Mouse (Mus musculus) limb, embryonic 13.5 days (tissue): Measurements from ENCODE around the gene Mbnl2. TPM values are rescaled to one million over a fixed set of nuclear protein-coding genes. Genes with fewer than 3 reads are reported as not detected.

Experiments used
- ATAC-seq: fragments of 200-750 bp; cut with Nextera tagmentation; 2 replicates; pipeline ENCODE4 v1.8.0; 2017; ENCODE audit warnings: low read depth, moderate number of reproducible peaks, moderate TSS enrichment; ENCODE audit not compliant: low FRiP score
- H3K27ac ChIP-seq: fragments of 300-500 bp; sonication (generic); 2 replicates; pipeline ENCODE4 v1.5.1; 2015; ENCODE audit warnings: inconsistent platforms, mild to moderate bottlenecking, moderate library complexity
- H3K27me3 ChIP-seq: fragments of 300-500 bp; sonication (generic); 2 replicates; pipeline ENCODE4 v1.6.1; 2015; ENCODE audit warnings: mild to moderate bottlenecking, inconsistent platforms
- H3K36me3 ChIP-seq: fragments of 300-500 bp; sonication (generic); 2 replicates; pipeline ENCODE4 v1.6.1; 2015; ENCODE audit warnings: inconsistent platforms, mild to moderate bottlenecking, moderate library complexity
- H3K4me1 ChIP-seq: fragments of 300-500 bp; sonication (generic); 2 replicates; pipeline ENCODE4 v1.6.1; 2015; ENCODE audit warnings: inconsistent platforms
- H3K4me2 ChIP-seq: fragments of 300-500 bp; sonication (generic); replicated peaks from 2 replicates; pipeline ENCODE4 v1.6.1; 2015; ENCODE audit warnings: inconsistent platforms, mild to moderate bottlenecking, moderate library complexity
- H3K4me3 ChIP-seq: fragments of 300-500 bp; sonication (generic); 2 replicates; pipeline ENCODE4 v1.5.1; 2015; ENCODE audit warnings: moderate library complexity, mild to moderate bottlenecking, inconsistent platforms
- H3K9ac ChIP-seq: fragments of 300-500 bp; sonication (generic); 2 replicates; pipeline ENCODE4 v1.6.1; 2015; ENCODE audit warnings: mild to moderate bottlenecking, inconsistent platforms
- H3K9me3 ChIP-seq: fragments of 300-500 bp; sonication (generic); 2 replicates; pipeline ENCODE4 v1.6.1; 2016; ENCODE audit warnings: inconsistent platforms
- WGBS: fragments of 180-500 bp; shearing (Covaris S2); methylation state at CpG from one replicate; pipeline ENCODE4 v1.1.7; 2015; 5-methylcytosine and 5-hydroxymethylcytosine counted together
- polyA plus RNA-seq: library from polyadenylated mRNA; unstranded; fragments of >200 nt; fragmentation: Nextera tagmentation; extraction: Ambion mirVana; gene quantifications from 2 replicates; pipeline ENCODE4 v1.2.1, GENCODE M21; 2015

The Mbnl2 gene
- polyA plus RNA-seq, 1 experiment from 2014 or later: 127 TPM

- Histone ChIP-seq H3K4me1 (peaks cover 49% of the 10 kb centered on the region), H3K9me3 (no peaks in the 10 kb centered on the region), H3K4me2 (no peak overlapping the region), H3K36me3 (peaks cover 35% of the 10 kb centered on the region), H3K9ac (no peak overlapping the region), H3K27me3 (no peaks in the 10 kb centered on the region), H3K27ac (no peak overlapping the region), H3K4me3 (no peak overlapping the region)
- WGBS: 78% methylated on average over 1 of the region's 1 CpGs
- ATAC-seq: no peak
Measured at GRCm38 (mm10) chr14:120323111-120323510, 47.6 kb downstream of the Mbnl2 start.

GRCm38 (mm10) chr14:120324061-120324791, 48.8 kb downstream of the Mbnl2 start:
- Histone ChIP-seq H3K27ac (no peak overlapping the region), H3K36me3 (peaks cover 42% of the 10 kb centered on the region), H3K27me3 (no peaks in the 10 kb centered on the region), H3K9me3 (no peaks in the 10 kb centered on the region), H3K4me2 (no peak overlapping the region), H3K9ac (no peak overlapping the region), H3K4me1 (peaks cover 40% of the 10 kb centered on the region), H3K4me3 (no peak overlapping the region)
- no peak for ATAC-seq
- WGBS: 89% methylated on average over 8 of the region's 8 CpGs

- Histone ChIP-seq H3K9me3 (no peaks in the 10 kb centered on the region), H3K27ac (no peak overlapping the region), H3K4me2 (no peak overlapping the region), H3K4me1 (peaks cover 37% of the 10 kb centered on the region), H3K36me3 (peaks cover 36% of the 10 kb centered on the region), H3K9ac (no peak overlapping the region), H3K4me3 (no peak overlapping the region), H3K27me3 (no peaks in the 10 kb centered on the region)
- WGBS: 87% methylated on average over 19 of the region's 19 CpGs
- no peak for ATAC-seq
Measured at GRCm38 (mm10) chr14:120324883-120325480, 49.5 kb downstream of the Mbnl2 start.

- ATAC-seq: no peak
- peaks cover 43% of the 10 kb centered on the region for H3K4me1 ChIP-seq
- H3K27ac ChIP-seq: no peak overlapping the region
- no peaks in the 10 kb centered on the region for H3K27me3 ChIP-seq
- H3K9me3 ChIP-seq: no peaks in the 10 kb centered on the region
- H3K36me3 ChIP-seq: peaks cover 35% of the 10 kb centered on the region
- 70% methylated on average over 5 of the region's 5 CpGs for WGBS
- no peak overlapping the region for H3K4me3 ChIP-seq
- no peak overlapping the region for H3K4me2 ChIP-seq
- no peak overlapping the region for H3K9ac ChIP-seq
Measured at GRCm38 (mm10) chr14:120325673-120326072, 50.2 kb downstream of the Mbnl2 start.

DNA sequence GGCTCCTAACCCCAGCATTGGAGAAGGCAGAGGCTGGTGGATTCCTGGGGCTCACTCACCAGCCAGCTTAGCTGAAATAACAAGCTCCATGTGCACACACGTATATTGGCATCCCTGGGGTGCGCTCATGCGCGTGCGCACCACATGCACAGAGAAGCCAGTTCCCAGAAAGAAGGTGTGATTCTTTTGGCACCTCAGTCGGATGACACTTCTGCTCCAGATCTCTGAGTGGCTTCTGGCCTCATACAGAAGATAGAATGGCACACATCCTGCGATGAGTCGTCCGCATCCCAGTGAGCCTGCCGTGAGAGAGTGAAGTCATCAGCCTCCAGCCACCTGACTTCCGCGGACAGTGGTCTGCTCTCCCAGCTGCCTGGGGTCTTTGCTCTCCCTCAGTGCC, 55.0 kb downstream of the Mbnl2 start:
- H3K36me3 ChIP-seq: peaks cover 42% of the 10 kb centered on the region
- WGBS: 57% methylated on average over 12 of the region's 12 CpGs
- H3K27me3 ChIP-seq: no peaks in the 10 kb centered on the region
- no peaks in the 10 kb centered on the region for H3K9me3 ChIP-seq
- H3K9ac ChIP-seq: no peak overlapping the region
- no peak for ATAC-seq
- H3K27ac ChIP-seq: no peak overlapping the region
- no peak overlapping the region for H3K4me3 ChIP-seq
- peaks cover 62% of the 10 kb centered on the region for H3K4me1 ChIP-seq
- H3K4me2 ChIP-seq: no peak overlapping the region

GRCm38 (mm10) chr14:120330881-120331514, 55.5 kb downstream of the Mbnl2 start:
- Histone ChIP-seq H3K27ac (no peak overlapping the region), H3K4me3 (no peak overlapping the region), H3K9me3 (no peaks in the 10 kb centered on the region), H3K4me2 (no peak overlapping the region), H3K4me1 (peaks cover 59% of the 10 kb centered on the region), H3K27me3 (no peaks in the 10 kb centered on the region), H3K9ac (no peak overlapping the region), H3K36me3 (peaks cover 37% of the 10 kb centered on the region; the same call in 1 of the 2 replicates)
- 87% methylated on average over 13 of the region's 13 CpGs for WGBS
- no peak for ATAC-seq

DNA sequence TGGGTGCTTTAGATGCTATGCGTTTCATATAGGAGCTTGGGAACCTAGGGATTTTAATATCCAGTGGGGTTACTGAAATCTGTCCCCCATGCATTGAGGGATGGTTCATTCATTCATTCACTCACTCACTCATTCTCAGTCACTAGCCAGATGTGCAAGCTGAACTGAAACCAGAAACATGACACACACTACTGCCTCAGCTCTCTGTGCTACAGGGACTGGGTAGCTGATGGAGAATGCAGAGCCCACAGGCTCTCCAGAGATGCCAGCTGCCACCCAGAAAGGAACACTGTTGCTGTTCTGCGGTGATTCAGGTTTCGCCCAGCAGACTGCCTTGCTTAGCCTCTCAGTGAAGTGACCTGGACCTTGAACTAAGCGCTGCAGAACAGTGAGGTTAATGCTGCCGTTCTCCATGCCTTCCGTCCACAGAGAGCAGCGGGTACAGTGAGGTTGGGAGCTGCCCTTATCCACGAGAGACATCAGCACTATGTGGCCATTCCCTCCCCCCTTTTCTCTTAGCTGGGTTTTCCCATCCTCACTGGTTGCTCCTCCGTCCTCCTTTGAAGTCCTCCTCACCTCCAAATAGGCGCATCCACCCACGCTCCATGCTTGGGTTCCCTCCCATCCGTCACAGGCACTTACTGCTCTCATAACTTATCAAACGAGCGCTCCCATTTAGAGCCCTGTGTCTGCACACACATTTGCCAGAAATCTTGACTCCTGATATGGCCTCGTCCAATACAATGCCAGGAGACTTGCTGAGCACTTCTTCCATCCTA, 58.2 kb downstream of the Mbnl2 start:
- Histone ChIP-seq H3K27ac (no peak overlapping the region), H3K36me3 (peaks cover 25% of the 10 kb centered on the region; the same call in 1 of the 2 replicates), H3K9me3 (no peaks in the 10 kb centered on the region), H3K4me1 (peaks cover 81% of the 10 kb centered on the region), H3K27me3 (no peaks in the 10 kb centered on the region), H3K4me3 (no peak overlapping the region), H3K4me2 (no peak overlapping the region), H3K9ac (no peak overlapping the region)
- ATAC-seq: no peak
- 85% methylated on average over 15 of the region's 15 CpGs for WGBS

DNA sequence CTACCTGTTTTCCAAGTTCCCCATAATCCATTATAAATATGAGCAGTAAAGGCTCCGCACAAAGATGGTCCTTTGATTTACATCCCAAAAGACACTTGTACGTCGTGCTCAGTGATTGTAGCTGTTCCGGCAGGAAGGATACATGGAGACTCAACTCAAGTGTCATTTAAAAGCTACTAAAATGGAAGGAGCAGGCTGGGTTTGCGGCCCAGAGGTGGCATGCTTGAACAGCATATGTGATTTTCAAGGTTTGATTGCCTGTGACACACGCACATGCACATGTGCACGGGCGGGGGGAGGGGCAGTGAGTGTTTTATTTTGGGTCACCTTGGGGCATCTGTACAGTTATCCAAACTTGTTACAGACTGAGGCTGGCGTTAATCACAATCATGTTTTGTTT, 59.9 kb downstream of the Mbnl2 start:
- H3K27ac ChIP-seq: no peak overlapping the region
- H3K9ac ChIP-seq: no peak overlapping the region
- H3K9me3 ChIP-seq: no peaks in the 10 kb centered on the region
- no peak overlapping the region for H3K4me3 ChIP-seq
- H3K27me3 ChIP-seq: no peaks in the 10 kb centered on the region
- no peak for ATAC-seq
- peaks cover 22% of the 10 kb centered on the region for H3K36me3 ChIP-seq
- H3K4me2 ChIP-seq: no peak overlapping the region
- 73% methylated on average over 9 of the region's 9 CpGs for WGBS
- H3K4me1 ChIP-seq: peaks cover 77% of the 10 kb centered on the region

DNA sequence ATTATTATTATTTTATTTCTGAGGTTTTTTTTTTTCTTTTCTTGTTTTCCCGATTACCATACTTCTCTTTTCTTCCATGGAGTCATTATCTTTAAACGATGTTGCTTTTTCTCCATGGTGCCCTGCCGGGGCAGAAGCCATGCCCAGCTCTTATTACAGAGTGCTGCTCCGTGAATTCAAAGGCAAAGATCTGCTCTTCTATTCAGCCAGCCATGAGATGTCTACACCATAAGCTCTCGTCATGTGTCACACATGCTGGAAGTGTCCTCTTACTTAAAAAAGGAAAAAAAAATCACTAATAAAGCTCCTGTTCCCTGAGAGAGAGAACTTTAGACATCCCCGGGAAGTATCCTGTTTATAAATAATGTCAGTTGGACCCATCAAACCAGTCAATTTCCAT, 60.4 kb downstream of the Mbnl2 start:
- H3K27me3 ChIP-seq: no peaks in the 10 kb centered on the region
- H3K9ac ChIP-seq: no peak overlapping the region
- no peak overlapping the region for H3K4me2 ChIP-seq
- WGBS: 65% methylated on average over 6 of the region's 6 CpGs
- ATAC-seq: no peak
- peaks cover 72% of the 10 kb centered on the region for H3K4me1 ChIP-seq
- no peaks in the 10 kb centered on the region for H3K9me3 ChIP-seq
- no peak overlapping the region for H3K27ac ChIP-seq
- no peak overlapping the region for H3K4me3 ChIP-seq
- H3K36me3 ChIP-seq: peaks cover 23% of the 10 kb centered on the region

DNA sequence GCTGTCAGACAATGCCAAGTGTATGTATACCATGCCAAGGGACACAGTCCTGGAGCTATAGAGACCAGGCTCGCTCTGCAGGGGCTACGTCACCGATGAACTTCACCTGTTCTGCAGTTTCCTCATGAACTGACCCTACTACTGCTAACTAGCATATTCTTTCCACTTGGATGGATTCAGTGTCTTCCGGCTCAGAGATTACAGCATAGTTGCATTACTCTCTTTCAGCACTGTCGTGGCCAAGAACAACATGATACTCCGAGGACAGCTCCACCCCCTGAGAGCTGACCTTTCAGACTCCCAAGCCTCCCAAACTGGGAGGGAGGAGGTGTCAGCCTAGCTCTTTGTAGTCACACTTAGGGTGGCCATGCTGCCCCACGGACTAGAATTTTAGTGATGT, 60.9 kb downstream of the Mbnl2 start:
- WGBS: 50% methylated on average over 7 of the region's 7 CpGs
- H3K9ac ChIP-seq: no peak overlapping the region
- H3K4me1 ChIP-seq: peaks cover 67% of the 10 kb centered on the region
- no peaks in the 10 kb centered on the region for H3K27me3 ChIP-seq
- no peak overlapping the region for H3K4me2 ChIP-seq
- H3K9me3 ChIP-seq: no peaks in the 10 kb centered on the region
- H3K27ac ChIP-seq: no peak overlapping the region
- peaks cover 22% of the 10 kb centered on the region for H3K36me3 ChIP-seq
- H3K4me3 ChIP-seq: no peak overlapping the region
- 0 out of 2 replicates have a peak, but pooled peaks have one; percentile 45 for ATAC-seq

DNA sequence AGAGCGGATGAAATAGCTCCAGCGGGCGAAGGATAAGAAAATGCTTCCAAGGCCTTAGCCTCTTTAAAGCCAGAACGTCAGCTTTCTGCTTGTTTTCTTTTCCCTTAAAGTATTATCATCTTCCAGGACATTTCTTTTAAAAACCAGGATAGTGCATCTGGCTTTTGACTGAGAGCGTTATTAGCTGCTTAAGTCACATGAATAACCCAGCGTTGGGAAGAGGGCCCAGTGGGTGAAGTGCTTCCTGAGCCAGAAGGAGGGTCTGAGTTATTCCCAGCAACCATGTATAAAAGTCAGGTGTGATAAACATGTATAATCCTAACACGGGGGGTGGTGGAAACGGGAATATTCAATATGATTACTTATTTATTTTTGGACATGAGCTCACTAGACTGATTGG, 61.4 kb downstream of the Mbnl2 start:
- H3K36me3 ChIP-seq: peaks cover 22% of the 10 kb centered on the region
- no peaks in the 10 kb centered on the region for H3K9me3 ChIP-seq
- no peaks in the 10 kb centered on the region for H3K27me3 ChIP-seq
- no peak overlapping the region for H3K9ac ChIP-seq
- H3K4me2 ChIP-seq: no peak overlapping the region
- H3K4me1 ChIP-seq: peaks cover 65% of the 10 kb centered on the region
- no peak overlapping the region for H3K4me3 ChIP-seq
- ATAC-seq: no peak
- H3K27ac ChIP-seq: no peak overlapping the region
- WGBS: 71% methylated on average over 8 of the region's 8 CpGs
